Comparison of ENCODE assay signal across 8 mouse cellular contexts in the genomic region with DNA sequence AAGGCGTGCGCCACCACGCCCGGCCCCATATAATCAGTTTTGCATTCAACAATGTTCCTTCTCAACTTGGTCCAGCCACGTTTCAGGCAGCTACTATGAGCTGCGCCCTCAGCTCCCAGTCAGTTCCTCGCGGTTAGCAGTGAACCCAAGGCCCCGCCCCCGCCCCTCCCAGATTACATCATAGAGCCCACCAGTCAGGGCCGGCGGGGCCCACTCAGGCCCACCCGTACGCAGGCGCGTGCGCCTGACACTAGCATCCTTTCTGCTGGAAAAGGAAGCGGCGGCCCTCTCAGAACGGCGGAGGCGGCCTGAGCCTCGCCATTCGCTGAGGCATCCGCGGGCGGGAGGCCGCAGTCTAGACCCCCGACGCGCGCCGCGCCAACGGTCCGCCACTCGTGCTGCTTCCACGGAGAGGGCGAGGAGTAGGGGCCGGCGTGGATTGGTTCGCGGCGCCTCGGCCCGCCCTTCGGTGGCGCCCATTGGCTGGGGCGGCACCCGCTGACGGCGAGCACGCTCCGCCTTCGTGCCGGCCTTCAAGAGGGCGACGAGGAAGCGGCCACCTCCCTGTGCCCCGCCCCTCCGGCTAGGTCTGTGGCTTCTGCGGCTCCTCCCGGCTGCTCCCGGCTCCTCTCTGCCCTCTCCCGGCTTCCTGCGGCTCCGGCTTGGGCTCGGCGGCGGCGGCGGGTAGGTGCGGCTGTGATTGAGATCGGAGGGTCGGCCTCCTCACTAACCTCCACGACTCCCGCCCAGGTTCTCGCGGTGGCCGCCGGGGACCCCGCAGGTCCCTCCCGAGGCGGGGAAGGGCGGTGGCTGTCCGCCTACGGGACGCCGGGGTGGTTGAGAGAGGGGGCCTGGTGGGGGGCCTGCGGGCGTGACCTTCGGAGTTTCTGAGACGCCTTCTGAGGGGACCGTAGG. TPM values are rescaled to one million over a fixed set of nuclear protein-coding genes. Genes with fewer than 3 reads are reported as not detected.
A peak's percentile ranks its signal among the peaks of the same experiment; 100 is the strongest.
DNase-seq lines count a peak whose midpoint lies in the region; ATAC-seq lines count a peak whose summit lies in the region.

A gene (plus strand): TSS at position 204 of the 915 bp plus-strand sequence.

- H3K9me3 ChIP-seq in hindbrain, embryonic 12.5 days (replicated peaks), result no peaks in the 10 kb centered on the region

- peak; percentile 99 for DNase-seq in Muller cell, postnatal 12 days (ENCODE audit: inconsistent ontology term)
- DNase-seq in cerebellum, adult 9-11 months, result peak; percentile 99
- DNase-seq in frontal cortex, postnatal 10 days (ENCODE audit: low spot score in 2 of 2), result peak; percentile 97 to 99
- peak; percentile 98 for DNase-seq in layer of hippocampus, postnatal 14 days (ENCODE audit: low spot score in 2 of 2)
- DNase-seq in lung, postnatal 14 days, result peak; percentile 96
- DNase-seq in retina, adult 2 months (ENCODE audit: low read depth, low spot score), result peak; percentile 83
- peak; percentile 97 to 99 for DNase-seq in thymus, postnatal 36 days

- under 1% methylated on average over 83 of the region's 94 CpGs for WGBS in hindbrain, embryonic 12.5 days

- H3K4me2 ChIP-seq in hindbrain, embryonic 12.5 days (replicated peaks), result peak within 1 kb of the TSS; percentile 78

- H3K36me3 ChIP-seq in hindbrain, embryonic 12.5 days, result no peaks in the 10 kb centered on the region

- ATAC-seq in hindbrain, embryonic 12.5 days (ENCODE audit: low FRiP score), result peak; percentile 99

- H3K9ac ChIP-seq in hindbrain, embryonic 12.5 days, result peak within 1 kb of the TSS; percentile 84

- no peaks in the 10 kb centered on the region for H3K27me3 ChIP-seq in hindbrain, embryonic 12.5 days

- peaks cover 12% of the 10 kb centered on the region for H3K4me1 ChIP-seq in hindbrain, embryonic 12.5 days

- H3K27ac ChIP-seq in hindbrain, embryonic 12.5 days, result peak within 1 kb of the TSS; percentile 96

- peak within 1 kb of the TSS; percentile 92 for H3K4me3 ChIP-seq in hindbrain, embryonic 12.5 days

RNA-seq across cellular contexts. Expression of the gene that starts here (rescaled TPM):
- 137 and 164 TPM in 2 replicates for polyA plus RNA-seq in hindbrain, embryonic 12.5 days (2016; fragmentation: Nextera tagmentation; extraction: Ambion mirVana)
- total RNA-seq in layer of hippocampus, postnatal 14 days (2021), result 100 to 1,000 TPM; 625 to 628 TPM

Comparison
In these comparisons a context has a peak if more than half of its experiments do, and no peak if none do; other contexts are left out.
1. Peak in every context shown above with its lines: DNase-seq, ATAC-seq, H3K4me3 ChIP-seq and H3K27ac ChIP-seq.